Mouse (Mus musculus) myocyte (in vitro differentiated cells): ENCODE results near the gene Sap30bp. TPM values are rescaled to one million over a fixed set of nuclear protein-coding genes. Genes with fewer than 3 reads are reported as not detected.

Experiments used
- H3K27me3 ChIP-seq: one replicate; pipeline ENCODE4 v1.6.1; 2011; ENCODE audit not compliant: control insufficient read depth, insufficient read depth, insufficient read length
- H3K36me3 ChIP-seq: one replicate; pipeline ENCODE4 v1.6.1; 2011; ENCODE audit not compliant: control insufficient read depth, insufficient read depth
- H3K4me2 ChIP-seq: one replicate; pipeline ENCODE4 v1.6.1; 2011; ENCODE audit warnings: low read depth, control low read depth
- H3K4me3 ChIP-seq: one replicate; pipeline ENCODE4 v1.5.1; 2011; ENCODE audit warnings: mild to moderate bottlenecking, control low read depth, moderate library complexity
- H3K79me2 ChIP-seq: one replicate; pipeline ENCODE4 v1.6.1; 2011; ENCODE audit not compliant: control insufficient read depth, insufficient read depth
- H3ac ChIP-seq: one replicate; pipeline ENCODE4 v1.6.1; 2011; ENCODE audit not compliant: control insufficient read depth, insufficient read length
- CEBPB ChIP-seq: IDR thresholded peaks from 2 replicates; pipeline ENCODE4 v1.6.1; 2011; ENCODE audit warnings: mild to moderate bottlenecking, moderate library complexity; ENCODE audit not compliant: poor library complexity, insufficient read depth, severe bottlenecking
- E2F4 ChIP-seq: IDR thresholded peaks from one replicate; pipeline ENCODE4 v1.6.1; 2011; ENCODE audit warnings: mild to moderate bottlenecking, control low read depth, moderate library complexity; ENCODE audit not compliant: insufficient read depth
- MAX ChIP-seq: IDR thresholded peaks from one replicate; pipeline ENCODE4 v1.6.1; 2011; ENCODE audit warnings: low read depth, mild to moderate bottlenecking, control low read depth
- MYOD1 ChIP-seq, 3 experiments: IDR thresholded peaks; one replicate each; pipeline ENCODE4 v1.6.1; 2011; ENCODE audit warnings: control low read depth in 2 of 3, low read depth in 2 of 3, mild to moderate bottlenecking in 2 of 3, moderate library complexity in 1 of 3; ENCODE audit not compliant: insufficient read length in 2 of 3, control insufficient read depth in 1 of 3
- MYOG ChIP-seq, 3 experiments: IDR thresholded peaks; one replicate each; pipeline ENCODE4 v1.6.1; 2011; ENCODE audit warnings: control low read depth in 2 of 3, low read depth in 2 of 3, mild to moderate bottlenecking in 2 of 3; ENCODE audit not compliant: insufficient read length in 2 of 3, control insufficient read depth in 1 of 3, insufficient read depth in 1 of 3
- POLR2A ChIP-seq: IDR thresholded peaks from one replicate; pipeline ENCODE4 v1.6.1; 2011; ENCODE audit warnings: low read depth, mild to moderate bottlenecking, control low read depth, moderate library complexity; ENCODE audit not compliant: insufficient read length
- POLR2AphosphoS2 ChIP-seq: IDR thresholded peaks from one replicate; pipeline ENCODE4 v1.6.1; 2011; ENCODE audit warnings: low read depth, control low read depth; ENCODE audit not compliant: insufficient read length
- REST ChIP-seq: IDR thresholded peaks from one replicate; pipeline ENCODE4 v1.6.1; 2011; ENCODE audit warnings: mild to moderate bottlenecking, control low read depth, moderate library complexity; ENCODE audit not compliant: insufficient read depth, insufficient read length
- SRF ChIP-seq: IDR thresholded peaks from one replicate; pipeline ENCODE4 v1.6.1; 2011; ENCODE audit warnings: low read depth; ENCODE audit not compliant: control insufficient read depth, insufficient read length
- TCF12 ChIP-seq: IDR thresholded peaks from one replicate; pipeline ENCODE4 v1.6.1; 2011; ENCODE audit warnings: mild to moderate bottlenecking, control low read depth; ENCODE audit not compliant: poor library complexity, insufficient read depth, severe bottlenecking
- TCF3 ChIP-seq: IDR thresholded peaks from one replicate; pipeline ENCODE4 v1.6.1; 2011; ENCODE audit warnings: low read depth, control low read depth; ENCODE audit not compliant: insufficient read length
- USF1 ChIP-seq: IDR thresholded peaks from one replicate; pipeline ENCODE4 v1.6.1; 2011; ENCODE audit warnings: low read depth, mild to moderate bottlenecking, control low read depth, moderate library complexity
- polyA plus RNA-seq: library from polyadenylated mRNA; unstranded; fragments of >200 nt; fragmentation: generic; extraction: Trizol; gene quantifications from one replicate; pipeline ENCODE4 v1.2.1, GENCODE M21; 2012; ENCODE audit warnings: missing spikeins

Gene Sap30bp
- polyA plus RNA-seq, 1 experiment = 84.9 TPM

- no peaks in the 10 kb centered on the region for H3K36me3 ChIP-seq
- H3ac ChIP-seq = no peak overlapping the region
- H3K27me3 ChIP-seq = peaks cover 12% of the 10 kb centered on the region
- H3K4me2 ChIP-seq = no peak overlapping the region
- H3K79me2 ChIP-seq = no peaks in the 10 kb centered on the region
- TF ChIP-seq POLR2A (no peak), REST (no peak), SRF (no peak), CEBPB (no peak), USF1 (no peak), MAX (no peak)
- no peak overlapping the region for H3K4me3 ChIP-seq
These were observed 40.9 kb upstream of the Sap30bp start for GRCm38 (mm10) chr11:115892213-115892612.

DNA sequence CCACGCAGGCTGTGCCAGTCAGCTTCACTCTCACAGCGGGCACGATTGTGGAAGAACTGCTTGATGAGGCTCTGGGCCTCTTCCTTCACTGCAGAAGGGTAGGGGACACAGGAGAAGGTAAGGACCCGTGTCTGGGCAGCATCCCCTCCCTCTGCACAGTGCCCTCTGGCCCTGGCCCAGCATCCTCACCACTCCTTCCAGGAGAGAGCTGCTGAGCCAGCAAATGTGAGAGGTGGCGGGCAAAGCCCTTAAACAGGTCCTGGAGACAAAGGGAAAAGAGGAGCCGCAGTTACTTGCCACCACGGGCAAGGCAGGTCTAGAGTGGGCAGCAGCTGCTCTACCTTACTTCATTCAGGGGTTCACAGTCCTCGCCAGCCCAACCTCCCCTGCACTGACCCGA lies 40.0 kb upstream of the Sap30bp start:
- H3K4me2 ChIP-seq = no peak overlapping the region
- TF ChIP-seq MYOD1 (IDR thresholded peaks at IDR 0.05; ENCODE audit: control insufficient read depth in 1 of 3, insufficient read length in 2 of 3, low read depth in 2 of 3) (no peak), TCF3 (no peak), POLR2A (no peak), MYOG (IDR thresholded peaks at IDR 0.05; ENCODE audit: control insufficient read depth in 1 of 3, insufficient read depth in 1 of 3, insufficient read length in 2 of 3, low read depth in 2 of 3) (no peak), REST (no peak), MAX (no peak), CEBPB (no peak), USF1 (no peak), TCF12 (no peak), E2F4 (no peak), SRF (no peak), POLR2AphosphoS2 (no peak)
- H3ac ChIP-seq = no peak overlapping the region
- no peak overlapping the region for H3K4me3 ChIP-seq
- H3K79me2 ChIP-seq = no peaks in the 10 kb centered on the region
- peaks cover 10% of the 10 kb centered on the region for H3K27me3 ChIP-seq
- H3K36me3 ChIP-seq = no peaks in the 10 kb centered on the region

DNA sequence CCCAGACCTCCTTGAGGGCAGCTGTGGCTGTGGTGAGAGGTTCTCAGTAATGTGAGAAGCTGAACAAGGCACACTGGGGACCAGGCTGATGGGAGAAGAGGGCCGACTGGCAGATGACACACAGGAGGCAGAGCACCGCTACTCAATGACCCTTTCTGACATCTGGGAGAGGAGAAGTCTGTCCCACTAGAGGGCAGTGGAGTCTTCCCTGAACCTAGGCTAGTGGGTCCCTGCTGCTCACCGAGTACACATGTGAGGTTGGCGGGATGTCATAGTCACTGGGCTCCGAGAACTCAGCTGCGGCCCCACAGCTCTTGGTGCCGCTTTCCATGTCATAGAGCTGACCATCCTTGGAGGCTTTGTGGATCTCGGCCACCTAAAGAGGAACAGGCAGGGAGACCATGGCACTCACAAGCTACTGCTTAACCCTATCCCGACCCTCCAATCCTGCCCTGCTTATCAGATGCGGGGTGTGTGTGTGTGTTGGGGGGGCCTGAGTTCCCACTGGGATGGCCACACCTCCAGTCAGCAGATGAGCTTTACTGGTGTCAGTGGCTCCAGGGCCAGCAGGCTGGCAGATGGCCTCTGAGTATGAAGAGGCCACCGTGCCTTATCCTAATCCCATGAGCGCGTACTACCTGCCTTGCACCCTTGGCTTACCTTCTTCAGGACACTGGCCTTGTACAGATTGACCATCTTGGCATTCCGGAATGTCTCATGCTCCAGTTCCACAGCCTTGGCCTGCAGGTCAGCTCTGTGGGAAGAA lies 38.1 kb upstream of the Sap30bp start:
- H3ac ChIP-seq = no peak overlapping the region
- no peak overlapping the region for H3K4me3 ChIP-seq
- H3K4me2 ChIP-seq = no peak overlapping the region
- no peaks in the 10 kb centered on the region for H3K36me3 ChIP-seq
- no peak for TF ChIP-seq POLR2A
- no peak for TF ChIP-seq POLR2AphosphoS2
- TF ChIP-seq REST = no peak
- no peak for TF ChIP-seq TCF3
- no peak for TF ChIP-seq TCF12
- TF ChIP-seq CEBPB = no peak
- TF ChIP-seq MYOG (IDR thresholded peaks at IDR 0.05; ENCODE audit: control insufficient read depth in 1 of 3, insufficient read depth in 1 of 3, insufficient read length in 2 of 3, low read depth in 2 of 3) = no peak
- H3K79me2 ChIP-seq = no peaks in the 10 kb centered on the region
- H3K27me3 ChIP-seq = peaks cover 5% of the 10 kb centered on the region

- H3K27me3 ChIP-seq = no peaks in the 10 kb centered on the region
- H3K4me3 ChIP-seq = no peak overlapping the region
- no peaks in the 10 kb centered on the region for H3K79me2 ChIP-seq
- H3ac ChIP-seq = no peak overlapping the region
- H3K36me3 ChIP-seq = no peaks in the 10 kb centered on the region
- TF ChIP-seq POLR2AphosphoS2 (no peak), TCF12 (no peak), USF1 (no peak), MAX (no peak), SRF (no peak), E2F4 (no peak), POLR2A (no peak), MYOD1 (IDR thresholded peaks at IDR 0.05; ENCODE audit: control insufficient read depth in 1 of 3, insufficient read length in 2 of 3, low read depth in 2 of 3) (no peak), CEBPB (no peak), MYOG (IDR thresholded peaks at IDR 0.05; ENCODE audit: control insufficient read depth in 1 of 3, insufficient read depth in 1 of 3, insufficient read length in 2 of 3, low read depth in 2 of 3) (no peak), TCF3 (no peak), REST (no peak)
- H3K4me2 ChIP-seq = no peak overlapping the region
These were observed 34.6 kb upstream of the Sap30bp start for GRCm38 (mm10) chr11:115898446-115898845.

DNA sequence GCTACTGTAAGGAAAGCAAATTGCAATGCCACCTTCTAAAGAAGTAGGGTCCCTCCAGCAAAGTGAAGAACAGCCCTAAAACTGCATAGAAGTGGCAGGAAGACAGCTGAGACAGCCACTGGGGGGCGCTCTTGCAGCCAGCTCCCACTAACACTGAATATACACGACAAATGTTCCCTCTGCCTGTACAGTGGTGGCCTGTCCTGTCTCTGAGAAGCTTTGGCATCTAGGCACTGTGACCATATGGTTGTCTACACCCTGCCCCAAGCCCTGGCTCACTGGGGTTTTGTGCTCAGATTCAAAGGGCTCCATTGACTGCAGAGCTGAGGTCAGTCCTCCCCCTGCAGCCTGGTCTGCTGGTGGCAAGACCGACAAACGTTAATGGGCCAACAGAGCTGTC lies 34.2 kb upstream of the Sap30bp start:
- H3ac ChIP-seq = no peak overlapping the region
- TF ChIP-seq MYOD1 (IDR thresholded peaks at IDR 0.05; ENCODE audit: control insufficient read depth in 1 of 3, insufficient read length in 2 of 3, low read depth in 2 of 3) (peak in 1 of 3 experiments; percentile 9), TCF3 (no peak)
- no peaks in the 10 kb centered on the region for H3K36me3 ChIP-seq
- no peak overlapping the region for H3K4me3 ChIP-seq
- H3K27me3 ChIP-seq = no peaks in the 10 kb centered on the region
- H3K79me2 ChIP-seq = no peaks in the 10 kb centered on the region
- H3K4me2 ChIP-seq = peak overlapping the region; percentile 76
